Mouse (Mus musculus) left cerebral cortex, postnatal 25 days (tissue): ENCODE measurements at regions not wholly inside any gene's neighbourhood (a gene's known extent, or its start where the extent isn't known, plus 50 kb on each side); places are given as distances from the start of the nearest gene placed in this dataset.
"Not testable (repeated sequence)": the region's sequence is repeated elsewhere in the genome, so short reads cannot be mapped to it uniquely, and the experiment has no call there.

ENCODE experiments used
- DNase-seq, 2 experiments: peaks; one replicate each; pipeline ENCODE4 v3.0.0; 2022; ENCODE audit warnings: low spot score in 2 of 2, mixed read lengths in 1 of 2
- intact Hi-C: fragments of 180-260 bp; cut with DNase I; formaldehyde crosslinking; loops from one replicate; pipeline ENCODE4 v1.15.1; 2025

DNA sequence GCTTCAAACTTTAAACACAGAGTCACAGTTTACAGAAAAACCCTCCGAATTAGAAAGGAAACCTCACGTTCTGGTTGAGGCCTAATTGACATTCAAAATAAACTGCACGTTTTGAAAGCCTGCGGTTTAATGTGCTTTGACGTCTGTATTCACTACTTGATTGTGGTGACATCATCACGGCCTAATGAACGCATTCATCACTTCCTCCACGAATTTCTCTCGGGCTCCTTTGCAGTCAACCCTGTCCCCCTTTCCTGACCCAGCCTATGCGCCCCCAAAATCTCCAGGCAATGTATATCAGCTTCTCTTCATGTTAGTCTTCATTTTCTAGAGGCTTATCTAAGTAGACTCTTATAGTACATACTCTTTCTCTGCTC is 71.6 kb upstream of the Slc1a3 start:
- no peak for DNase-seq
- intact Hi-C loops, result no loop called here

DNA sequence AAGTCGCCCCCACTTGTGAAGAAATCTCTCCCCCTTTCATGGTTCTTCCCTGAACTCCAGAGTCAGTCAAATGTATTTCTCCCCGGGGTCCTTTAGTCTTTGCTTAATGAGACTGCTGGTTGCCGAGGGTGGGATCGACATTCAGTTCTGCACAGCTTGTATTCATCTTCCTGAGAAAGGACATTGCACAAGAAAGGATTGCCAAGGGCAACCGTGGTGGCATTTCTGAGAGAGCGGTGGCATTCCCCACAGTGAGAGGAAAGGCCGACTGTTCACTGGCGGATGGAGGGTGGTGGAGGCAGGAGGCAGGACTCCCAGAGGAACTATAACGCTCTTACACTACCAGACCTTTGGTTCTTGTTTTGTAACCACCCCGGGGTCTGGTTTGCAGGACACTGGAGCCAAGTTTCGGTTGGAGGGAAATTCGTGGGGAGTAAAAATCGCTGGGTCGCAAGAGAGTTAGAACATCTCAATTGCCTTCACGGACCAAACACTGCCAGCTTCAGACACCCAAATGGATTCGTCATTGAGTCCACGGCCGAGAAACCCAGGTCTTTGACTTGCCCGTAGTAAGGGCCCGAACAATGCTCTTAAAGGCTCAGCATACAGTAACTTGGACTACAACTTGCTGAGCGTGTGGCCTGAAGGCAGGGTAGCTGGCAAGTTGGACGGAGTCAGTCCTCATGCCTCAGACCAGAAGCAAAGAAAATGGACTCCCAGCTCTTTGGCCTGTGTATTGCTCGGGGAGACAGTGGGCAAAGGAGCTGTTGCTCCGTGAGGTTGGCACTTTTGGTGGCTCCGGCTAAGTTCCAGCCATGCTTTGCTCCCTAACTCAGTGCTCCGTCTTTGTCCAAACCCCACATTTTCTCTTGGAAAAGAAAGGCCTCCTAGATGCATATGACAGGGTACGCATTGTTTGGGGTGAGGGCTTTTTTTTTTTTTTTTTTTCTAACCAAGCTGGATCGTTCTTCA is 70.9 kb upstream of the Slc1a3 start:
- intact Hi-C loops, result no loop called here
- DNase-seq, result peak; percentile 30 to 42

DNA sequence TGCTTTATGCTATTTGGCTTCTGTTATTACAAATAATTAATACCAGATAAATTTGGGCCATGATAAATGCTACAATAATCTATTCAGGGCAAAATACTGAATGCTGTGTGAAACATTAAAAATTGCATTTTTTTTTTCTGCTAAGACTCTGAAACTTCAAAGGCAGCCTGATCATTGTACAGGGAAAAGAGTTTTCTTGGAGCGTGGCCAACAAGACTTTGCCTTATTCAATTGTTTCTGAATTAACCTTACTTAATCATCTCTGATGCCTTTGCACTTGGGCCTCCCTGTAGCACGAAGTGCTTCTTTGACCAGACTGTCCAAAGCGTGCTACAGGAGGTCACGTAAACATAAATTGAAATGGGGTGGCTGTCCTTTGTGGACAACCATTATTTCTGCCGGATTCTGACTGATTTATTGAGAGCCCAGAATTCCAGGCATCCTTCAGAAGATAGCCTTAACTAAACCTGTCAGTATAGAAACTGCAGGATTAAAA is 69.9 kb upstream of the Slc1a3 start:
- intact Hi-C loops, result no loop called here
- no peak for DNase-seq

DNA sequence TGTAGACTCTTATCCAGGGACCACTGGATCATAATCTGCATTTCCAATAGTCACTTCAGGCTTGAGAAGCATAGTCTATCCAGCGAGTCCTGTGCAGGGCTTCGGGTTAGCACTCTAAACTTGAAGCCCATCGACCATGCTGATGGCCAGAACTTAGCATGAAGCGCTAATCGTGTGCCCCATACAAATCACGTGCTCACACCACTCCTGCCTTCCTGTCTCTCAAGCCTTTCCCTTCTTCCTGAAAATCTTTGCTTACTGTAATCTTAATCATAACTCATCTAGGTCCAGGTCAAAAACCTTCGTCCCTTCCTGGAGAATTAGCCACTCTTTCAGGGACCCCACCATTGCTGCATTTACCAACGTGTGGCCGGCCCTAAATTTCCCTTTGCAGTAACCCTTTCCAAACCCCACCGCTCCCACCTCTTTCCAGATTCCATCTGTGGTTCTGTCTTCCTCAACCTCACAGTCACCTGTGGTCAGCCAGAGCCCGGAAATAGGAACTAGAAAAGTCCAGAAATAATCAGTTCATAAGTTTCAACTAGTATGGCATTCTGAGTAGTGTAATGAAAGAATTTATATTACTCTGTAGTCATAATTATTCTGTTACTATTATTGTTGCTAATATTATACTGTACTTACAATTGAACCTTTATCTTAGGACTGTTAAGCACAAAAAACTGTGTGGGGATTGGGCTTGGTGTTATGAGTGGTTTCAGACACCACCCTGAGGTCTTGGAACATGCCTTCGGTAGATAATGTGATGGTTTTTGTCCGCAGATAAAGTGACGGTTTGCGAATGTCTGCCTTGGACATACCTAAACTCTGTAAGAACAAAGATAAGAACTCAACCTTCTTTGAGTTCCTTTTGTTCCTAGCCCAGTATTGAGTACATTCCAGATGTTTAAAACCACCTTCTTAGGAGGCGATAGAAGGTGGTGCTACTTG is 57.3 kb upstream of the Slc1a3 start:
- intact Hi-C loops, result no loop called here
- DNase-seq, result no peak

DNA sequence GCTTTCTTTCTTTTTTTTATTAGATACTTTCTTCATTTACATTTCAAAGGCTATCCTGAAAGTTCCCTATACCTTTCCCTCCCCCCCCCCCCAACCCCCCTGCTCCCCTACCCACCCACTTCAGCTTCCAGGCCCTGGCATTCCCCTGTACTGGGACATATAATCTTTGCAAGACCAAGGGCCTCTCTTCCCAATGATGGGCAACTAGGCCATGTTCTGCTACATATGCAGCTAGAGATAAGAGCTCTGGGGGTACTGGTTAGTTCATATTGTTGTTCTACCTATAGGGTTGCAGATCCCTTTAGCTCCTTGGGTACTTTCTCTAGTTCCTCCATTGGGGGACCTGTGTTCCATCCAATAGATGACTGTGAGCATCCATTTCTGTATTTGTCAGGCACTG is 55.6 kb upstream of the Slc1a3 start:
- intact Hi-C loops, DNase-seq: not testable (repeated sequence)

DNA sequence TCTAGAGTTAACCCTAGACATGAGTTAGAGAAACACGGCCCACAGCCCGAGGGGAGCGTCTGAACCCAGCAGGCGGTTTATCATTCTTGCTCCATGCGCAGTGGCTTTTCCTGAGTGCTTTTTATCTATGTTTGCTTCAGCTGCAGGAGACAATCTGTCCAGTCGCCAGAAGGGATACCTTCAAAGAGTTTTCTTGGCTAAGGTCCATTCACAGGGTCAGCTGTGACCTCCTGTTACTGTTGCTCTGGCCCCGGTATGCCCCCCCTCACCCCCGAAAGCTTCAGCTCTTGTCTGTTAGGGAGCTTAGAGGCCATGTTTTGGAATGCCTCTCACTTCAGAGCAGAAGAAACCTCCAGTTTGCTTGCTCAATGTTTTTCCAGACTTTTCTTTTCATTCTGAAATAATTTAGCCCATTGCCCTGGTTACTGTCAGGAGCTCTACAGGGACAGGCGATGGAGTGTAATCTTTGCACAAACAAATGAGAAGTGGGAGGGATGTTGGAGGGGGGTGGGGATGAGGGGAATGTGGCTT is 51.2 kb upstream of the Slc1a3 start:
- DNase-seq, result no peak
- intact Hi-C loops, result loop anchor here (1.0 kb wide), 1 partner anchor 28 kb away; no protein-coding TSS in a partner anchor

DNA sequence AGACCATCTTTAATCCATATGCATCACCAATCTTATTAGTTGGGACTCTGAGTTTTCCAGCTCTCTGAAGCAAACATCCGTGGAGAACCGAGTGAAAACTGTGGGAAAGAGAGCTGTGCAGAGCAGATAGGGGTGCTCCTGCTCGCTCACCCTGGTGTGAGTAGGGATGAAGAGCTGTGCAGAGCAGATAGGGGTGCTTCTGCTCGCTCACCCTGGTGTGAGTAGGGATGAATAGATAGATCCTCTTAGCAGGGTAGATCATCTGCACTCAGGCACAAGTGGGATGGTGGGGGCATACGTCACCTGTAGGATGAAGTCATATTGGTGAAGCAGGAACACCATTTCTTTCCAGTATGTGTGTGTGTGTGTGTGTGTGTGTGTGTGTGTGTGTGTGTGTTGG is 50.6 kb upstream of the Slc1a3 start:
- no peak for DNase-seq
- intact Hi-C loops, result loop anchor here (1.0 kb wide), 1 partner anchor 27 kb away; no protein-coding TSS in a partner anchor
